Mouse (Mus musculus) C2C12 (cell line): Measurements from ENCODE around the gene Zfp609. TPM values are rescaled to one million over a fixed set of nuclear protein-coding genes. Genes with fewer than 3 reads are reported as not detected.

Experiments used
- H3K27me3 ChIP-seq: one replicate; pipeline ENCODE4 v1.6.1; 2011; ENCODE audit not compliant: control insufficient read depth, insufficient read depth, insufficient read length
- H3K36me3 ChIP-seq: one replicate; pipeline ENCODE4 v1.6.1; 2011; ENCODE audit not compliant: control insufficient read depth, insufficient read depth
- H3K4me3 ChIP-seq: one replicate; pipeline ENCODE4 v1.5.1; 2011; ENCODE audit warnings: mild to moderate bottlenecking, control low read depth; ENCODE audit not compliant: poor library complexity, insufficient read depth, severe bottlenecking
- H3K79me2 ChIP-seq: one replicate; pipeline ENCODE4 v1.6.1; 2011; ENCODE audit not compliant: control insufficient read depth, insufficient read depth
- H3K79me3 ChIP-seq: one replicate; pipeline ENCODE4 v1.6.1; 2011; ENCODE audit warnings: low read depth, control low read depth
- H3ac ChIP-seq: one replicate; pipeline ENCODE3; 2011; ENCODE audit warnings: low read depth; ENCODE audit not compliant: control insufficient read depth, insufficient read length
- CEBPB ChIP-seq: IDR thresholded peaks from one replicate; pipeline ENCODE4 v1.6.1; 2011; ENCODE audit warnings: low read depth, mild to moderate bottlenecking, control low read depth, moderate library complexity
- CTCF ChIP-seq: IDR thresholded peaks from one replicate; pipeline ENCODE4 v1.5.1; 2011; ENCODE audit not compliant: control insufficient read depth, insufficient read depth, insufficient read length
- FOSL1 ChIP-seq: IDR thresholded peaks from one replicate; pipeline ENCODE4 v1.8.0; 2011; ENCODE audit warnings: mild to moderate bottlenecking, low read length; ENCODE audit not compliant: poor library complexity, insufficient read depth, severe bottlenecking
- MAX ChIP-seq: IDR thresholded peaks from one replicate; pipeline ENCODE4 v1.6.1; 2011; ENCODE audit warnings: mild to moderate bottlenecking, control low read depth
- MYOD1 ChIP-seq: IDR thresholded peaks from one replicate; pipeline ENCODE4 v1.6.1; 2011; ENCODE audit warnings: low read depth; ENCODE audit not compliant: control insufficient read depth, insufficient read length
- MYOG ChIP-seq: IDR thresholded peaks from one replicate; pipeline ENCODE4 v1.6.1; 2011; ENCODE audit not compliant: control insufficient read depth, insufficient read length; ENCODE audit errors: extremely low read depth
- USF1 ChIP-seq: IDR thresholded peaks from one replicate; pipeline ENCODE4 v1.6.1; 2011; ENCODE audit warnings: low read depth, mild to moderate bottlenecking, control low read depth, moderate library complexity
- polyA plus RNA-seq: library from polyadenylated mRNA; unstranded; fragments of >200 nt; fragmentation: generic; extraction: Trizol; gene quantifications from one replicate; pipeline ENCODE4 v1.2.1, GENCODE M21; 2012; ENCODE audit warnings: missing spikeins

The Zfp609 gene
- polyA plus RNA-seq, 1 experiment = 8.4 TPM

DNA sequence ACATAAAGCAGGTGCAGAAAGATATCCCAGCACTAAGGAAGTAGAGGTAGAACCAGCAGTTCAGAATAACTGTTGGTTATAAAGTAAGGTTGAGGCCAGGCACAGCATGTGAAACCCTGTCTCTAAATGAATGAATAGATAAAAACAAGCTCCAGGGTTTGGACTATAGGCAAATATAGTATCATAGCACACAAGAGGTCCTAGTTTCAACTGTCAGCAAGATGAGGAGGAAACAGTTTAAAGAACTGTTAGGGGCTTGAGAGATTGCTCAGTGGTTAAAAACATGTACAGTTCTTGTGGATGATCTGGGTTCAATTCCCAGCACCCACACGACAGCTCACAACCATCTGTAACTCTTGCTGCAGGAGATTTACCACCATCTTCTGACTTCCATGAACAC lies 15.6 kb downstream of the Zfp609 start:
- no peaks in the 10 kb centered on the region for H3K27me3 ChIP-seq
- H3K4me3 ChIP-seq = no peak overlapping the region
- no peaks in the 10 kb centered on the region for H3K36me3 ChIP-seq
- TF ChIP-seq CTCF (no peak), CEBPB (no peak), MYOD1 (no peak), MYOG (no peak), USF1 (no peak), FOSL1 (no peak), MAX (no peak)
- peaks cover 68% of the 10 kb centered on the region for H3K79me3 ChIP-seq
- peaks cover 92% of the 10 kb centered on the region for H3K79me2 ChIP-seq
- no peak overlapping the region for H3ac ChIP-seq

GRCm38 (mm10) chr9:65807818-65808217 lies 19.5 kb downstream of the Zfp609 start:
- no peak overlapping the region for H3ac ChIP-seq
- peaks cover 51% of the 10 kb centered on the region for H3K79me3 ChIP-seq
- TF ChIP-seq MAX (no peak), MYOD1 (no peak), USF1 (no peak), MYOG (no peak), CTCF (no peak), FOSL1 (no peak), CEBPB (no peak)
- no peaks in the 10 kb centered on the region for H3K36me3 ChIP-seq
- H3K79me2 ChIP-seq = peaks cover 83% of the 10 kb centered on the region
- no peaks in the 10 kb centered on the region for H3K27me3 ChIP-seq
- H3K4me3 ChIP-seq = no peak overlapping the region

DNA sequence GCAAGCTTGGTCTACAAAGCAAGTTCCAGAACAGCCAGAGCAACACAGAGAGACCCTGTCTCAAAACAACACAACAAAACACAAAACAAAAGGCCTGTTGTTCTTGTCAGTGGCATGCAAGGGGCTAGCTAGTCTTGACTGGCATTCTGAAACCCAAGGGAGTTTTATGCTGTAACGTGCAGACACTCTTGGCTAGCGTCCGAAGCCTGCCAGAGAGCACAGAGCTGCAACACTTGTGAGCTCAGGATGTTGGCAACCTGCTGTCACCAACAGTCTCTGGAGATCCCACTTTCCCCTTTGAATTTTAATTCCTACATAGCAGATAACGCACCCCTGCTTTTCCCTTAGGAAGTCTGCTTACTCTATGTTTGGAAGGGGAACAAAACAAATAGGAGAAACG lies 20.1 kb downstream of the Zfp609 start:
- TF ChIP-seq FOSL1 = no peak
- no peak for TF ChIP-seq MAX
- no peak for TF ChIP-seq CEBPB
- TF ChIP-seq CTCF = no peak
- TF ChIP-seq MYOD1 = no peak
- TF ChIP-seq MYOG = no peak
- no peak for TF ChIP-seq USF1
- peaks cover 83% of the 10 kb centered on the region for H3K79me2 ChIP-seq
- no peaks in the 10 kb centered on the region for H3K27me3 ChIP-seq

DNA sequence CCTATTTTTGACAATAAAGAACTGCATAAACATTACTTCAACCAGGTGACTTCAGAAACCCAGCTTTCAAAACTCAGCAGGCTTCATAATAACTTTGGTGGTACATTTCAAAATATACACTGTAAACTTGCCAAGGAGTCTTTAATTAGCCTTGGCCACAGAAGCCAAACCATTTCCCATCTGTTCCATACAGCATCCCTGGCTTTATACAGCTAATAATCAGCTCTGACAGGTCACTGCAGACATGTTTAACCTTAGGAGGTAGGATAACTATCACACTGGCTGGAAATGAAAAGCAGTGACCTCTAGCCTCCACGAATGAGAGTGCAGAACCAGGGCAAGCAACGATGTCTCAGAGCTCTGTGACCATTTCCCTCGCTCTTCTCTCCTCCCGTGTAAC lies 27.6 kb downstream of the Zfp609 start:
- H3ac ChIP-seq = no peak overlapping the region
- H3K79me2 ChIP-seq = peaks cover 86% of the 10 kb centered on the region
- no peaks in the 10 kb centered on the region for H3K27me3 ChIP-seq
- peaks cover 25% of the 10 kb centered on the region for H3K79me3 ChIP-seq
- peaks cover 3% of the 10 kb centered on the region for H3K36me3 ChIP-seq
- H3K4me3 ChIP-seq = no peak overlapping the region
- no peak for TF ChIP-seq FOSL1

More for the DNA sequence above, 20.1 kb downstream of the Zfp609 start:
- Histone ChIP-seq H3K79me3 (peaks cover 54% of the 10 kb centered on the region), H3K36me3 (no peaks in the 10 kb centered on the region), H3ac (no peak overlapping the region), H3K4me3 (no peak overlapping the region)

GRCm38 (mm10) chr9:65795651-65796050 lies 31.7 kb downstream of the Zfp609 start:
- Histone ChIP-seq H3K27me3 (no peaks in the 10 kb centered on the region), H3ac (no peak overlapping the region), H3K79me2 (peaks cover 71% of the 10 kb centered on the region), H3K36me3 (peaks cover 7% of the 10 kb centered on the region), H3K79me3 (peaks cover 22% of the 10 kb centered on the region), H3K4me3 (no peak overlapping the region)
- TF ChIP-seq USF1 (no peak), FOSL1 (no peak), MAX (no peak), MYOD1 (no peak), CEBPB (no peak), CTCF (no peak), MYOG (no peak)

DNA sequence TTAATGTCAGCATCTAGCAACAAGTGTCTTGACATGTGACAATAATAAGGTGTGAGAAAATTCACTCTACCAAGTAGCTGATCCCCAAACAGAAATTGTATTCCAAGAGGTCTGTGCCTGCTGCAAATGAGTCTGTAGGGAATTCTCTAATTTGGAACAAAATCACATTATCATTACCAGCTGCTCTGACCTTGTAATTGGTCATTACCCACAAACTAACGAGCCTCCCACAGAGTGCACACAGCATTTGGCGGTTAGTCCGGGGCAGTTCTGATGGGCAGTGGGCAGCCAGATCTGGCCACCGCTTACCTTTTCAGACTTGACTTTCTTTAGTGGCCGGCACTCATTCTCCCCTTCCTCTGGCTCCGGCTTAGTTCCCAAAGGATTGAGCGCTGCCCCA lies 33.1 kb downstream of the Zfp609 start:
- H3K4me3 ChIP-seq = no peak overlapping the region
- peaks cover 75% of the 10 kb centered on the region for H3K79me2 ChIP-seq
- H3K36me3 ChIP-seq = peaks cover 11% of the 10 kb centered on the region
- no peaks in the 10 kb centered on the region for H3K27me3 ChIP-seq
- H3ac ChIP-seq = no peak overlapping the region
- H3K79me3 ChIP-seq = peaks cover 29% of the 10 kb centered on the region
- TF ChIP-seq MYOD1 = no peak
- TF ChIP-seq CTCF = no peak
- no peak for TF ChIP-seq CEBPB
- no peak for TF ChIP-seq MAX
- no peak for TF ChIP-seq USF1
- TF ChIP-seq MYOG = no peak
- TF ChIP-seq FOSL1 = no peak
